Mouse (Mus musculus) midbrain, embryonic 16.5 days (tissue): ENCODE results near the gene Adcy5. TPM values are rescaled to one million over a fixed set of nuclear protein-coding genes. Genes with fewer than 3 reads are reported as not detected.

Experiments
- ATAC-seq: fragments of 200-750 bp; cut with Nextera tagmentation; 2 replicates; pipeline ENCODE4 v1.8.0; 2017; ENCODE audit warnings: moderate TSS enrichment
- H3K27ac ChIP-seq: fragments of 300-500 bp; sonication (generic); 2 replicates; pipeline ENCODE4 v1.5.1; 2014; ENCODE audit warnings: mild to moderate bottlenecking, low read length, mixed read lengths
- H3K27me3 ChIP-seq: fragments of 300-500 bp; sonication (generic); 2 replicates; pipeline ENCODE4 v1.6.1; 2014; ENCODE audit warnings: low read depth, low read length, mixed read lengths; ENCODE audit not compliant: control insufficient read depth, insufficient read depth
- H3K36me3 ChIP-seq: fragments of 300-500 bp; sonication (generic); 2 replicates; pipeline ENCODE4 v1.6.1; 2014; ENCODE audit warnings: mild to moderate bottlenecking, low read length, moderate library complexity, mixed read lengths; ENCODE audit not compliant: control insufficient read depth, insufficient read depth
- H3K4me1 ChIP-seq: fragments of 300-500 bp; sonication (generic); 2 replicates; pipeline ENCODE4 v1.6.1; 2014; ENCODE audit warnings: mild to moderate bottlenecking, low read length, mixed read lengths; ENCODE audit not compliant: control insufficient read depth, insufficient read depth
- H3K4me2 ChIP-seq: fragments of 300-500 bp; sonication (generic); 2 replicates; pipeline ENCODE4 v1.6.1; 2014; ENCODE audit warnings: mild to moderate bottlenecking, low read length, mixed read lengths
- H3K4me3 ChIP-seq: fragments of 300-500 bp; sonication (generic); 2 replicates; pipeline ENCODE4 v1.5.1; 2014; ENCODE audit warnings: low read depth, mild to moderate bottlenecking, low read length, moderate library complexity, mixed read lengths
- H3K9ac ChIP-seq: fragments of 300-500 bp; sonication (generic); 2 replicates; pipeline ENCODE4 v1.6.1; 2014; ENCODE audit warnings: low read depth, low read length, mixed read lengths
- H3K9me3 ChIP-seq: fragments of 300-500 bp; sonication (generic); replicated peaks from 2 replicates; pipeline ENCODE4 v1.6.1; 2014; ENCODE audit warnings: mild to moderate bottlenecking, low read length, mixed read lengths; ENCODE audit not compliant: control insufficient read depth, poor library complexity, severe bottlenecking
- WGBS: fragments of 180-500 bp; shearing (Covaris S2); extraction: QIAGEN DNeasy Blood & Tissue Kit; methylation state at CpG from one replicate; pipeline ENCODE4 v1.1.7; 2014; 5-methylcytosine and 5-hydroxymethylcytosine counted together
- polyA plus RNA-seq: library from polyadenylated mRNA; unstranded; fragments of >200 nt; fragmentation: Nextera tagmentation; extraction: Ambion mirVana; gene quantifications from 2 replicates; pipeline ENCODE4 v1.2.1, GENCODE M21; 2015

Adcy5 gene
- polyA plus RNA-seq, 1 experiment from 2014 or later = 7.1 TPM

GRCm38 (mm10) chr16:35165361-35165760 is 10.7 kb downstream of the Adcy5 start:
- Histone ChIP-seq H3K27ac (no peak overlapping the region), H3K4me2 (no peak overlapping the region), H3K4me1 (peaks cover 26% of the 10 kb centered on the region), H3K4me3 (no peak overlapping the region), H3K36me3 (no peaks in the 10 kb centered on the region), H3K9ac (no peak overlapping the region), H3K27me3 (no peaks in the 10 kb centered on the region), H3K9me3 (no peaks in the 10 kb centered on the region)
- ATAC-seq = no peak
- 80% methylated on average over 6 of the region's 6 CpGs for WGBS

- 80% methylated on average over 3 of the region's 3 CpGs for WGBS
These were observed 11.1 kb downstream of the Adcy5 start for GRCm38 (mm10) chr16:35165788-35166187.

GRCm38 (mm10) chr16:35169431-35169830 is 14.8 kb downstream of the Adcy5 start:
- Histone ChIP-seq H3K27ac (no peak overlapping the region), H3K4me2 (no peak overlapping the region), H3K9me3 (no peaks in the 10 kb centered on the region), H3K27me3 (no peaks in the 10 kb centered on the region), H3K36me3 (no peaks in the 10 kb centered on the region), H3K4me1 (peaks cover 15% of the 10 kb centered on the region), H3K9ac (no peak overlapping the region), H3K4me3 (no peak overlapping the region)
- ATAC-seq = no peak
- WGBS = 81% methylated on average over 7 of the region's 7 CpGs

More at GRCm38 (mm10) chr16:35165788-35166187, 11.1 kb downstream of the Adcy5 start:
- no peaks in the 10 kb centered on the region for H3K9me3 ChIP-seq
- H3K4me2 ChIP-seq = no peak overlapping the region
- H3K4me1 ChIP-seq = peaks cover 21% of the 10 kb centered on the region
- no peak overlapping the region for H3K27ac ChIP-seq
- no peaks in the 10 kb centered on the region for H3K27me3 ChIP-seq
- H3K36me3 ChIP-seq = no peaks in the 10 kb centered on the region
- no peak for ATAC-seq
- H3K4me3 ChIP-seq = no peak overlapping the region
- H3K9ac ChIP-seq = no peak overlapping the region

- Histone ChIP-seq H3K4me3 (no peak overlapping the region), H3K27ac (no peak overlapping the region), H3K27me3 (no peaks in the 10 kb centered on the region), H3K4me2 (no peak overlapping the region), H3K9me3 (no peaks in the 10 kb centered on the region), H3K36me3 (no peaks in the 10 kb centered on the region), H3K4me1 (peaks cover 8% of the 10 kb centered on the region), H3K9ac (no peak overlapping the region)
- ATAC-seq = no peak
- WGBS = 94% methylated on average over 5 of the region's 5 CpGs
These were observed 17.5 kb downstream of the Adcy5 start for GRCm38 (mm10) chr16:35172195-35172594.

GRCm38 (mm10) chr16:35178516-35178915 is 23.8 kb downstream of the Adcy5 start:
- 82% methylated on average over 3 of the region's 3 CpGs for WGBS
- Histone ChIP-seq H3K27ac (no peak overlapping the region), H3K4me2 (no peak overlapping the region), H3K9ac (no peak overlapping the region), H3K9me3 (no peaks in the 10 kb centered on the region), H3K4me1 (peaks cover 8% of the 10 kb centered on the region), H3K36me3 (no peaks in the 10 kb centered on the region), H3K27me3 (no peaks in the 10 kb centered on the region), H3K4me3 (no peak overlapping the region)
- no peak for ATAC-seq

GRCm38 (mm10) chr16:35179082-35179481 is 24.4 kb downstream of the Adcy5 start:
- Histone ChIP-seq H3K27ac (no peak overlapping the region), H3K4me1 (peaks cover 4% of the 10 kb centered on the region; the same call in 1 of the 2 replicates), H3K4me2 (no peak overlapping the region), H3K27me3 (no peaks in the 10 kb centered on the region), H3K4me3 (no peak overlapping the region), H3K9me3 (no peaks in the 10 kb centered on the region), H3K36me3 (no peaks in the 10 kb centered on the region), H3K9ac (no peak overlapping the region)
- 0 out of 2 replicates have a peak, but pooled peaks have one; percentile 5 for ATAC-seq
- 57% methylated on average over 8 of the region's 8 CpGs for WGBS

GRCm38 (mm10) chr16:35183161-35183560 is 28.5 kb downstream of the Adcy5 start:
- Histone ChIP-seq H3K4me1 (no peaks in the 10 kb centered on the region), H3K9ac (no peak overlapping the region), H3K4me3 (no peak overlapping the region), H3K36me3 (no peaks in the 10 kb centered on the region), H3K27ac (no peak overlapping the region), H3K9me3 (no peaks in the 10 kb centered on the region), H3K27me3 (no peaks in the 10 kb centered on the region), H3K4me2 (no peak overlapping the region)
- ATAC-seq = no peak
- 80% methylated on average over 11 of the region's 11 CpGs for WGBS

GRCm38 (mm10) chr16:35188111-35188510 is 33.4 kb downstream of the Adcy5 start:
- WGBS = 85% methylated on average over 4 of the region's 4 CpGs

GRCm38 (mm10) chr16:35189420-35190141 is 34.9 kb downstream of the Adcy5 start:
- H3K4me2 ChIP-seq = no peak overlapping the region
- no peak overlapping the region for H3K27ac ChIP-seq
- ATAC-seq = no peak
- H3K9me3 ChIP-seq = no peaks in the 10 kb centered on the region
- 78% methylated on average over 11 of the region's 11 CpGs for WGBS
- H3K9ac ChIP-seq = no peak overlapping the region
- H3K27me3 ChIP-seq = no peaks in the 10 kb centered on the region
- H3K36me3 ChIP-seq = no peaks in the 10 kb centered on the region
- no peak overlapping the region for H3K4me3 ChIP-seq
- no peaks in the 10 kb centered on the region; the same call in 1 of the 2 replicates for H3K4me1 ChIP-seq

More at GRCm38 (mm10) chr16:35188111-35188510, 33.4 kb downstream of the Adcy5 start:
- H3K36me3 ChIP-seq = no peaks in the 10 kb centered on the region
- H3K4me3 ChIP-seq = no peak overlapping the region
- ATAC-seq = no peak
- H3K27me3 ChIP-seq = no peaks in the 10 kb centered on the region
- H3K4me2 ChIP-seq = no peak overlapping the region
- no peaks in the 10 kb centered on the region; the same call in 1 of the 2 replicates for H3K4me1 ChIP-seq
- H3K9me3 ChIP-seq = no peaks in the 10 kb centered on the region
- no peak overlapping the region for H3K27ac ChIP-seq
- no peak overlapping the region for H3K9ac ChIP-seq
